Comparison of ENCODE assay signal across 6 mouse cellular contexts in genomic region chr14:22335101-22335820, GRCm38 (mm10).
"Had no signal": no experiment of that assay in that cellular context is flagged by ENCODE, and none has a peak within 500 bp of the region (broad histone marks: within the 10 kb centered on the region; RNA-seq: fewer than 3 reads in every experiment).

No protein-coding gene starts in this region.

- H3K27me3 ChIP-seq: limb, embryonic 15.5 days; liver, embryonic 12.5 days; midbrain, embryonic 13.5 days had no signal

- H3K4me1 ChIP-seq: limb, embryonic 15.5 days; liver, embryonic 12.5 days; lung, embryonic 15.5 days; midbrain, embryonic 13.5 days had no signal

- DNase-seq: right cerebral cortex, postnatal 14 days; thymus, postnatal 36 days had no signal

- H3K27ac ChIP-seq: limb, embryonic 15.5 days; liver, embryonic 12.5 days; lung, embryonic 15.5 days; midbrain, embryonic 13.5 days had no signal

- H3K4me3 ChIP-seq: limb, embryonic 15.5 days; liver, embryonic 12.5 days; lung, embryonic 15.5 days; midbrain, embryonic 13.5 days had no signal

- H3K36me3 ChIP-seq: limb, embryonic 15.5 days; liver, embryonic 12.5 days; lung, embryonic 15.5 days; midbrain, embryonic 13.5 days had no signal
